Mouse (Mus musculus): ENCODE measurements around the gene 4930442H23Rik. TPM values are rescaled to one million over a fixed set of nuclear protein-coding genes. Genes with fewer than 3 reads are reported as not detected.

4930442H23Rik gene
- polyA plus RNA-seq, 1 experiment from 2014 or later = 0.07 TPM

DNA sequence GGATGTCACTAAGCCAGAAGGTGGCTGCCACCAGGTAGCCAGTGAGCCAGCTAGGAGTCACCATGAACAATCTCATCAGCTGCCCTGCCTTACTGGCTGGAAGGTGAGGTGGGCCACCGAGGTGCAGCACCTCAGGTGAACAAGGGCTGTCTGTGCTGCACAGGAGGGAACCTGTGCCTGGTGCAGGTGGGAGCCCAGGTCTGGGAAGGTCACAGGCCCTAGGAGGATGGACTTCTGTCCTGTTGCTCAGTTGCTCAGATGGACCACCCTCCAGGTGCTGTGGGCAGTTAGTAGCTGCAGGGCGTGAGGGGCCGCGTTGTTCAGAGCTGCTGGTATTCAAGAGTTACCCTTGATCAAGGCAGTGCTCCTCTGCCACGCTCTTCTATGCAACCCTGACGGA, 33.2 kb upstream of the 4930442H23Rik start:
- Histone ChIP-seq H3K9me3 (replicated peaks) (no peaks in the 10 kb centered on the region), H3K4me3 (replicated peaks) (no peak overlapping the region), H3K4me1 (replicated peaks) (peaks cover 7% of the 10 kb centered on the region), H3K27me3 (peaks cover 14% of the 10 kb centered on the region; the same call in 1 of the 2 replicates), H3K4me2 (no peak overlapping the region), H3K36me3 (replicated peaks) (no peaks in the 10 kb centered on the region), H3K9ac (no peak overlapping the region), H3K27ac (replicated peaks) (no peak overlapping the region)
- no peak for ATAC-seq (ENCODE audit: insufficient read depth)
- WGBS (ENCODE audit: insufficient replicate concordance) = 64% methylated on average over 6 of the region's 6 CpGs

- WGBS (ENCODE audit: insufficient replicate concordance) = 68% methylated on average over 6 of the region's 6 CpGs
- ATAC-seq (ENCODE audit: insufficient read depth) = no peak
- Histone ChIP-seq H3K9me3 (replicated peaks) (no peaks in the 10 kb centered on the region), H3K4me2 (no peak overlapping the region), H3K27ac (replicated peaks) (no peak overlapping the region), H3K27me3 (peaks cover 14% of the 10 kb centered on the region; the same call in 1 of the 2 replicates), H3K4me1 (replicated peaks) (peaks cover 1% of the 10 kb centered on the region; the same call in 1 of the 2 replicates), H3K36me3 (replicated peaks) (no peaks in the 10 kb centered on the region), H3K9ac (no peak overlapping the region), H3K4me3 (replicated peaks) (no peak overlapping the region)
These were observed 32.6 kb upstream of the 4930442H23Rik start for GRCm38 (mm10) chr10:81216260-81216659.

DNA sequence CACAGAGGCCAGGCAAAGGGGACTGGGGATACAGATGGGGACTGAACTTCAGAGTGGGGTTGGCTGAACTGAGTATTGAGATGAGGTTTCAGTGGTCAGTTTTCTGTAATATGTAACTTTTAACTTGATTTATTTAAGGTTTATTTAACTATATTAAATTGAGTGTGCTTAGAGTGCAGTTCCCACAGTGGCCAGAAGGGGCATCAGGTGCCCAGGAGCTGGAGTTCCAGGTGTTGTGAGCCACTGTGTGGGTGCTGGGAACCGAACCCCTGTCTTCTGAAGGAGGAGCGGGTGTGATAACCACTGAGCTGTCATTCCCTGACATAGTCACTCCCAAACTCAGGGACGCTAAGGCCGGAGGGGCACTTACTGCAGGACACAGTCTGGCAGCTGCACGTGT, 26.5 kb upstream of the 4930442H23Rik start:
- Histone ChIP-seq H3K36me3 (replicated peaks) (no peaks in the 10 kb centered on the region), H3K27ac (replicated peaks) (no peak overlapping the region), H3K4me3 (replicated peaks) (no peak overlapping the region), H3K9me3 (replicated peaks) (0 out of 2 replicates have a peak, but pooled peaks cover 6% of the 10 kb centered on the region), H3K9ac (no peak overlapping the region), H3K4me1 (replicated peaks) (no peaks in the 10 kb centered on the region), H3K27me3 (0 out of 2 replicates have a peak, but pooled peaks cover 23% of the 10 kb centered on the region), H3K4me2 (no peak overlapping the region)
- no peak for ATAC-seq (ENCODE audit: insufficient read depth)
- WGBS (ENCODE audit: insufficient replicate concordance) = 81% methylated on average over 5 of the region's 5 CpGs

- H3K27ac ChIP-seq (replicated peaks) = peak overlapping the region; percentile 14; the same call in 1 of the 2 replicates
- H3K9me3 ChIP-seq (replicated peaks) = no peaks in the 10 kb centered on the region
- no peak overlapping the region for H3K4me3 ChIP-seq (replicated peaks)
- ATAC-seq (ENCODE audit: insufficient read depth) = no peak
- H3K4me2 ChIP-seq = no peak overlapping the region
- WGBS (ENCODE audit: insufficient replicate concordance) = 64% methylated on average over 4 of the region's 4 CpGs
- peaks cover 32% of the 10 kb centered on the region for H3K27me3 ChIP-seq
- H3K9ac ChIP-seq = no peak overlapping the region
- peaks cover 22% of the 10 kb centered on the region for H3K4me1 ChIP-seq (replicated peaks)
- no peaks in the 10 kb centered on the region for H3K36me3 ChIP-seq (replicated peaks)
These were observed 20.5 kb upstream of the 4930442H23Rik start for GRCm38 (mm10) chr10:81204137-81204536.

GRCm38 (mm10) chr10:81202978-81203720, 19.5 kb upstream of the 4930442H23Rik start:
- H3K9me3 ChIP-seq (replicated peaks) = no peaks in the 10 kb centered on the region
- H3K4me3 ChIP-seq (replicated peaks) = no peak overlapping the region
- 23% methylated on average over 8 of the region's 8 CpGs for WGBS (ENCODE audit: insufficient replicate concordance)
- no peaks in the 10 kb centered on the region for H3K36me3 ChIP-seq (replicated peaks)
- no peak overlapping the region for H3K9ac ChIP-seq
- H3K27me3 ChIP-seq = peaks cover 35% of the 10 kb centered on the region
- no peak overlapping the region for H3K4me2 ChIP-seq
- peak; percentile 81 for ATAC-seq (ENCODE audit: insufficient read depth)
- H3K27ac ChIP-seq (replicated peaks) = peak overlapping the region; percentile 63; the same call in 1 of the 2 replicates
- peaks cover 22% of the 10 kb centered on the region for H3K4me1 ChIP-seq (replicated peaks)

DNA sequence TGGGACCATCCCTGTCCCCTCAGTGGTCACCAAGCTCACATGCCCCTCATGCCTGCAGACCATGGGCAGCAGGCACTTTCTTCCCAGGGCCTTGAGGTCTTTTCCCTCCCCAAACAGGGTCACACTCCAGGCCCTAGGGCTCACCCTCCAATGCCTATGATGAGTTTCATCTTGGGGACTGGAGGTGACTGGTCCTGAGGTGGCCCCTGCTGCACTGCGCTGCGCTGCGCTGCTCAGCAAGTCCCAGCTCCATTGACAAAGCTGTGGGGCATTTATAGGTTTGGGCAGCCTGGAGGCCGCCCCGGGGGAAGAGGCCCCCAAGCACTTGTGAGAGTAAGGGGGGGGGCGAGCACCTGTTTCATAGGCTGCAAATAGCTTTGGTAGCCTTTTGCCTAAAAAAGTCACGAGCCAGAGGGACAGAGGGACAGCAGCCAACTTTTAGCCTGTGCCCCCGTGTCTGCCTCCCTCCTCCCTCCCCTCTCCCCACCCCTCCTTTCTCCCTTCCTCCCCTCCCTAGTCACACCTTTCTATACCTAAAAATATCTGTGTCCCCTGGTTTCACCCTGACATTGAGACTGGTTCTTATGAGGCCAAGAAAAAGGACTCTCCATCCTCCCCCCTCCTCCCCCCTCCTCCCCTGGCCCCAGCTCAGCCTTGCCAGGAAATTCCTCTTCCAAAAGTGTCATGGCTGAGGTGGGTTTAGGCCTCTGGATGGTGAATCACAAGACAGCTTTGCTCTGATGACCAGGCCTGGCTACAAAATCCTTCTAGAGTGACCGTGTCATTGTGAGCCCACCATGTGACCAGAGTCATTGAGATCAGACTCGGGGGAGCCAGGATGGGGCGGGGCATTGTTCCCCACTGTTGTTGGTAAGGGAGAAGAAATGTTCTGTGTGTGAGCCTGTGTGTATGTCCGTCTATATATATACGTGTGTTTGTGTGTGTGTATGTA, 18.4 kb upstream of the 4930442H23Rik start, which contains the start of gene Nmrk2:
Gene Nmrk2 (minus strand): TSS at position 245 of the 952 bp plus-strand sequence.
- WGBS (ENCODE audit: insufficient replicate concordance) = 64% methylated on average over 13 of the region's 13 CpGs
- H3K27ac ChIP-seq (replicated peaks) = no peak within 1 kb of the TSS
- peaks cover 40% of the 10 kb centered on the region for H3K27me3 ChIP-seq
- H3K4me1 ChIP-seq (replicated peaks) = peaks cover 22% of the 10 kb centered on the region
- no peaks in the 10 kb centered on the region for H3K36me3 ChIP-seq (replicated peaks)
- no peaks in the 10 kb centered on the region for H3K9me3 ChIP-seq (replicated peaks)
- no peak for ATAC-seq (ENCODE audit: insufficient read depth)
- no peak within 1 kb of the TSS for H3K9ac ChIP-seq
- no peak within 1 kb of the TSS for H3K4me2 ChIP-seq
- no peak within 1 kb of the TSS for H3K4me3 ChIP-seq (replicated peaks)

DNA sequence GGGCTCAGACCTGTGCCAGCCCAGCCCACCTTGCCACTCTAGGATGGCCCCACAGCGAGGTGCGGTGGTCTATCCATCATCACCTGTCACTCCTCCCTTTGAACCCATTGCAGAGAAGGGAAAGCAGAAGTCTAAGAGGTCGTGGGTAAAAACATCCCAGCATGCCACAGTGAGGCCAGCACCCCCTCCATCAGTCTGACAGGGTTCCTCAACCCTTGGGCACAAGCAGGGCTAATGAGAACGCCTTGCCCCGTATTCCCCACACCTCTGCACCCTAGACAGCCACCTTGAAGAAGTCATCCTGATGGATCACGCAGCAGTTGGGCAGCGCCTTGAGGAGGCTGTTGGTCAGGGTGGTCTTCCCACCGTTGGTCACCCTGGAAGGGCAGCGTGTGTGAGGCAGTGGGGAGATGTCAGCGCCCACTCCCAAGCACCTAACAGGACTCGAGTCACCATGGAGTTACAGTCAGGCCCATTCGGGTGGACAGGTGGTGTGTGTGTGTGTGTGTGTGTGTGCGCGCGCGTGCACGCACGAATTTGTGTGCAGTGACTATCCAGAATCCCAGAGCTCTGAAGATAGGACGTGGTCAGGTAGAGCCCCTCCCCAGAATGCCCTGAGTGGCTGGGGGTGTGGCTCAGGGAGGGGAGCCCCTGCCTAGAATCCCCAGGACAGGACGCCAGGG, 17.1 kb upstream of the 4930442H23Rik start:
- H3K4me3 ChIP-seq (replicated peaks) = no peak overlapping the region
- peaks cover 46% of the 10 kb centered on the region for H3K27me3 ChIP-seq
- 64% methylated on average over 20 of the region's 20 CpGs for WGBS (ENCODE audit: insufficient replicate concordance)
- H3K4me2 ChIP-seq = no peak overlapping the region
- no peak overlapping the region for H3K9ac ChIP-seq
- no peak for ATAC-seq (ENCODE audit: insufficient read depth)
- peaks cover 22% of the 10 kb centered on the region for H3K4me1 ChIP-seq (replicated peaks)
- no peaks in the 10 kb centered on the region for H3K36me3 ChIP-seq (replicated peaks)
- no peaks in the 10 kb centered on the region for H3K9me3 ChIP-seq (replicated peaks)
- H3K27ac ChIP-seq (replicated peaks) = no peak overlapping the region

GRCm38 (mm10) chr10:81200141-81200540, 16.5 kb upstream of the 4930442H23Rik start:
- Histone ChIP-seq H3K4me3 (replicated peaks) (no peak overlapping the region), H3K27me3 (peaks cover 47% of the 10 kb centered on the region), H3K4me1 (replicated peaks) (peaks cover 22% of the 10 kb centered on the region), H3K9ac (no peak overlapping the region), H3K27ac (replicated peaks) (no peak overlapping the region), H3K9me3 (replicated peaks) (no peaks in the 10 kb centered on the region), H3K36me3 (replicated peaks) (no peaks in the 10 kb centered on the region), H3K4me2 (no peak overlapping the region)
- WGBS (ENCODE audit: insufficient replicate concordance) = 74% methylated on average over 13 of the region's 13 CpGs
- no peak for ATAC-seq (ENCODE audit: insufficient read depth)

- Histone ChIP-seq H3K36me3 (replicated peaks) (no peaks in the 10 kb centered on the region), H3K27me3 (peaks cover 56% of the 10 kb centered on the region), H3K9ac (no peak overlapping the region), H3K4me1 (replicated peaks) (peaks cover 26% of the 10 kb centered on the region), H3K4me2 (no peak overlapping the region), H3K4me3 (replicated peaks) (no peak overlapping the region), H3K27ac (replicated peaks) (no peak overlapping the region), H3K9me3 (replicated peaks) (no peaks in the 10 kb centered on the region)
- 69% methylated on average over 6 of the region's 6 CpGs for WGBS (ENCODE audit: insufficient replicate concordance)
- no peak for ATAC-seq (ENCODE audit: insufficient read depth)
These were observed 15.3 kb upstream of the 4930442H23Rik start for GRCm38 (mm10) chr10:81198990-81199389.

GRCm38 (mm10) chr10:81198230-81198629, 14.6 kb upstream of the 4930442H23Rik start:
- Histone ChIP-seq H3K4me2 (no peak overlapping the region), H3K27me3 (peaks cover 64% of the 10 kb centered on the region), H3K9ac (no peak overlapping the region), H3K4me3 (replicated peaks) (no peak overlapping the region), H3K9me3 (replicated peaks) (no peaks in the 10 kb centered on the region), H3K4me1 (replicated peaks) (peaks cover 24% of the 10 kb centered on the region), H3K27ac (replicated peaks) (no peak overlapping the region), H3K36me3 (replicated peaks) (no peaks in the 10 kb centered on the region)
- no peak for ATAC-seq (ENCODE audit: insufficient read depth)
- 2% methylated on average over 9 of the region's 9 CpGs for WGBS (ENCODE audit: insufficient replicate concordance)

Data from liver, embryonic 15.5 days (tissue).